Mouse (Mus musculus): ENCODE measurements at regions not wholly inside any gene's neighbourhood (a gene's known extent, or its start where the extent isn't known, plus 50 kb on each side); places are given as distances from the start of the nearest gene placed in this dataset.

- WGBS: 83% methylated on average over 2 of the region's 2 CpGs
These were observed 187.9 kb downstream of the Spry2 start for GRCm38 (mm10) chr14:105708691-105709090.

GRCm38 (mm10) chr14:105706756-105707155 lies 189.9 kb downstream of the Spry2 start:
- 95% methylated on average over 7 of the region's 7 CpGs for WGBS
- no peak for ATAC-seq (ENCODE audit: insufficient number of reproducible peaks, insufficient read depth, low FRiP score, low read depth)
- Histone ChIP-seq H3K4me2 (ENCODE audit: low read length) (no peak overlapping the region), H3K36me3 (ENCODE audit: control insufficient read depth, insufficient read depth, low read length) (no peaks in the 10 kb centered on the region), H3K9ac (ENCODE audit: low read length) (no peak overlapping the region), H3K4me1 (ENCODE audit: control insufficient read depth in 2 of 2, insufficient read depth in 2 of 2, low read length in 2 of 2) (no peaks in the 10 kb centered on the region), H3K27ac (replicated peaks in 1 of 2; ENCODE audit: control insufficient read depth in 1 of 2, insufficient read depth in 1 of 2, low read depth in 2 of 2, low read length in 2 of 2) (no peak overlapping the region), H3K27me3 (ENCODE audit: control insufficient read depth, insufficient read depth, low read length) (no peaks in the 10 kb centered on the region), H3K4me3 (ENCODE audit: control insufficient read depth in 1 of 2, insufficient read depth in 1 of 2, low read depth in 1 of 2, low read length in 2 of 2) (no peak overlapping the region), H3K9me3 (ENCODE audit: control insufficient read depth, low read length) (no peaks in the 10 kb centered on the region)

More at GRCm38 (mm10) chr14:105708691-105709090, 187.9 kb downstream of the Spry2 start:
- H3K4me1 ChIP-seq (ENCODE audit: control insufficient read depth in 2 of 2, insufficient read depth in 2 of 2, low read length in 2 of 2): no peaks in the 10 kb centered on the region
- H3K9me3 ChIP-seq (ENCODE audit: control insufficient read depth, low read length): no peaks in the 10 kb centered on the region
- ATAC-seq (ENCODE audit: insufficient number of reproducible peaks, insufficient read depth, low FRiP score, low read depth): no peak
- H3K4me2 ChIP-seq (ENCODE audit: low read length): no peak overlapping the region
- no peak overlapping the region for H3K27ac ChIP-seq (replicated peaks in 1 of 2; ENCODE audit: control insufficient read depth in 1 of 2, insufficient read depth in 1 of 2, low read depth in 2 of 2, low read length in 2 of 2)
- no peak overlapping the region for H3K4me3 ChIP-seq (ENCODE audit: control insufficient read depth in 1 of 2, insufficient read depth in 1 of 2, low read depth in 1 of 2, low read length in 2 of 2)
- no peak overlapping the region for H3K9ac ChIP-seq (ENCODE audit: low read length)
- H3K27me3 ChIP-seq (ENCODE audit: control insufficient read depth, insufficient read depth, low read length): no peaks in the 10 kb centered on the region
- H3K36me3 ChIP-seq (ENCODE audit: control insufficient read depth, insufficient read depth, low read length): no peaks in the 10 kb centered on the region

GRCm38 (mm10) chr14:105698616-105699015 lies 198.0 kb downstream of the Spry2 start:
- Histone ChIP-seq H3K9ac (ENCODE audit: low read length) (no peak overlapping the region), H3K27me3 (ENCODE audit: control insufficient read depth, insufficient read depth, low read length) (no peaks in the 10 kb centered on the region), H3K4me3 (ENCODE audit: control insufficient read depth in 1 of 2, insufficient read depth in 1 of 2, low read depth in 1 of 2, low read length in 2 of 2) (no peak overlapping the region), H3K4me1 (ENCODE audit: control insufficient read depth in 2 of 2, insufficient read depth in 2 of 2, low read length in 2 of 2) (no peaks in the 10 kb centered on the region), H3K4me2 (ENCODE audit: low read length) (no peak overlapping the region), H3K36me3 (ENCODE audit: control insufficient read depth, insufficient read depth, low read length) (no peaks in the 10 kb centered on the region), H3K9me3 (ENCODE audit: control insufficient read depth, low read length) (no peaks in the 10 kb centered on the region), H3K27ac (replicated peaks in 1 of 2; ENCODE audit: control insufficient read depth in 1 of 2, insufficient read depth in 1 of 2, low read depth in 2 of 2, low read length in 2 of 2) (no peak overlapping the region)
- ATAC-seq (ENCODE audit: insufficient number of reproducible peaks, insufficient read depth, low FRiP score, low read depth): no peak
- WGBS: 46% methylated on average over 1 of the region's 1 CpGs

- ATAC-seq (ENCODE audit: insufficient number of reproducible peaks, insufficient read depth, low FRiP score, low read depth): no peak
- Histone ChIP-seq H3K27ac (replicated peaks in 1 of 2; ENCODE audit: control insufficient read depth in 1 of 2, insufficient read depth in 1 of 2, low read depth in 2 of 2, low read length in 2 of 2) (no peak overlapping the region), H3K9ac (ENCODE audit: low read length) (no peak overlapping the region), H3K4me3 (ENCODE audit: control insufficient read depth in 1 of 2, insufficient read depth in 1 of 2, low read depth in 1 of 2, low read length in 2 of 2) (no peak overlapping the region), H3K4me1 (ENCODE audit: control insufficient read depth in 2 of 2, insufficient read depth in 2 of 2, low read length in 2 of 2) (no peaks in the 10 kb centered on the region), H3K4me2 (ENCODE audit: low read length) (no peak overlapping the region), H3K36me3 (ENCODE audit: control insufficient read depth, insufficient read depth, low read length) (no peaks in the 10 kb centered on the region), H3K27me3 (ENCODE audit: control insufficient read depth, insufficient read depth, low read length) (no peaks in the 10 kb centered on the region), H3K9me3 (ENCODE audit: control insufficient read depth, low read length) (no peaks in the 10 kb centered on the region)
- WGBS: 87% methylated on average over 1 of the region's 1 CpGs
These were observed 198.5 kb downstream of the Spry2 start for GRCm38 (mm10) chr14:105698086-105698485.

GRCm38 (mm10) chr14:105697398-105697797 lies 199.2 kb downstream of the Spry2 start:
- 87% methylated on average over 13 of the region's 13 CpGs for WGBS
- no peak for ATAC-seq (ENCODE audit: insufficient number of reproducible peaks, insufficient read depth, low FRiP score, low read depth)
- no peaks in the 10 kb centered on the region for H3K27me3 ChIP-seq (ENCODE audit: control insufficient read depth, insufficient read depth, low read length)

GRCm38 (mm10) chr14:105694969-105695368 lies 201.7 kb downstream of the Spry2 start:
- no peaks in the 10 kb centered on the region for H3K9me3 ChIP-seq (ENCODE audit: control insufficient read depth, low read length)
- ATAC-seq (ENCODE audit: insufficient number of reproducible peaks, insufficient read depth, low FRiP score, low read depth): no peak
- H3K4me3 ChIP-seq (ENCODE audit: control insufficient read depth in 1 of 2, insufficient read depth in 1 of 2, low read depth in 1 of 2, low read length in 2 of 2): no peak overlapping the region
- H3K27ac ChIP-seq (replicated peaks in 1 of 2; ENCODE audit: control insufficient read depth in 1 of 2, insufficient read depth in 1 of 2, low read depth in 2 of 2, low read length in 2 of 2): no peak overlapping the region
- no peak overlapping the region for H3K9ac ChIP-seq (ENCODE audit: low read length)
- H3K27me3 ChIP-seq (ENCODE audit: control insufficient read depth, insufficient read depth, low read length): no peaks in the 10 kb centered on the region
- H3K4me1 ChIP-seq (ENCODE audit: control insufficient read depth in 2 of 2, insufficient read depth in 2 of 2, low read length in 2 of 2): no peaks in the 10 kb centered on the region
- no peaks in the 10 kb centered on the region for H3K36me3 ChIP-seq (ENCODE audit: control insufficient read depth, insufficient read depth, low read length)
- no peak overlapping the region for H3K4me2 ChIP-seq (ENCODE audit: low read length)

More at GRCm38 (mm10) chr14:105697398-105697797, 199.2 kb downstream of the Spry2 start:
- Histone ChIP-seq H3K36me3 (ENCODE audit: control insufficient read depth, insufficient read depth, low read length) (no peaks in the 10 kb centered on the region), H3K4me1 (ENCODE audit: control insufficient read depth in 2 of 2, insufficient read depth in 2 of 2, low read length in 2 of 2) (no peaks in the 10 kb centered on the region), H3K9ac (ENCODE audit: low read length) (no peak overlapping the region), H3K27ac (replicated peaks in 1 of 2; ENCODE audit: control insufficient read depth in 1 of 2, insufficient read depth in 1 of 2, low read depth in 2 of 2, low read length in 2 of 2) (no peak overlapping the region), H3K4me3 (ENCODE audit: control insufficient read depth in 1 of 2, insufficient read depth in 1 of 2, low read depth in 1 of 2, low read length in 2 of 2) (no peak overlapping the region), H3K9me3 (ENCODE audit: control insufficient read depth, low read length) (no peaks in the 10 kb centered on the region), H3K4me2 (ENCODE audit: low read length) (no peak overlapping the region)

GRCm38 (mm10) chr14:105693713-105694112 lies 202.9 kb downstream of the Spry2 start:
- Histone ChIP-seq H3K4me2 (ENCODE audit: low read length) (no peak overlapping the region), H3K9me3 (ENCODE audit: control insufficient read depth, low read length) (no peaks in the 10 kb centered on the region), H3K4me1 (ENCODE audit: control insufficient read depth in 2 of 2, insufficient read depth in 2 of 2, low read length in 2 of 2) (no peaks in the 10 kb centered on the region), H3K9ac (ENCODE audit: low read length) (no peak overlapping the region), H3K27me3 (ENCODE audit: control insufficient read depth, insufficient read depth, low read length) (no peaks in the 10 kb centered on the region), H3K36me3 (ENCODE audit: control insufficient read depth, insufficient read depth, low read length) (no peaks in the 10 kb centered on the region), H3K27ac (replicated peaks in 1 of 2; ENCODE audit: control insufficient read depth in 1 of 2, insufficient read depth in 1 of 2, low read depth in 2 of 2, low read length in 2 of 2) (no peak overlapping the region), H3K4me3 (ENCODE audit: control insufficient read depth in 1 of 2, insufficient read depth in 1 of 2, low read depth in 1 of 2, low read length in 2 of 2) (no peak overlapping the region)
- no peak for ATAC-seq (ENCODE audit: insufficient number of reproducible peaks, insufficient read depth, low FRiP score, low read depth)
- WGBS: 77% methylated on average over 4 of the region's 4 CpGs

GRCm38 (mm10) chr14:105684826-105685465 lies 211.7 kb downstream of the Spry2 start:
- no peak for ATAC-seq (ENCODE audit: insufficient number of reproducible peaks, insufficient read depth, low FRiP score, low read depth)

More at GRCm38 (mm10) chr14:105684826-105685465, 211.7 kb downstream of the Spry2 start:
- Histone ChIP-seq H3K4me2 (ENCODE audit: low read length) (peak overlapping the region; percentile 21), H3K4me1 (ENCODE audit: control insufficient read depth in 2 of 2, insufficient read depth in 2 of 2, low read length in 2 of 2) (peaks cover 3 to 6% of the 10 kb centered on the region in 2 experiments; a peak in 3 of 4 replicates), H3K27me3 (ENCODE audit: control insufficient read depth, insufficient read depth, low read length) (no peaks in the 10 kb centered on the region), H3K9me3 (ENCODE audit: control insufficient read depth, low read length) (no peaks in the 10 kb centered on the region), H3K36me3 (ENCODE audit: control insufficient read depth, insufficient read depth, low read length) (no peaks in the 10 kb centered on the region), H3K4me3 (ENCODE audit: control insufficient read depth in 1 of 2, insufficient read depth in 1 of 2, low read depth in 1 of 2, low read length in 2 of 2) (no peak overlapping the region), H3K27ac (replicated peaks in 1 of 2; ENCODE audit: control insufficient read depth in 1 of 2, insufficient read depth in 1 of 2, low read depth in 2 of 2, low read length in 2 of 2) (no peak overlapping the region), H3K9ac (ENCODE audit: low read length) (no peak overlapping the region)
- WGBS: 35% methylated on average over 11 of the region's 11 CpGs

All from heart, embryonic 14.5 days (tissue).